Mouse (Mus musculus) frontal cortex, adult (tissue): Measurements from ENCODE around the gene E030030I06Rik.
A peak's percentile ranks its signal among the peaks of the same experiment; 100 is the strongest.
"Not testable (repeated sequence)": the region's sequence is repeated elsewhere in the genome, so short reads cannot be mapped to it uniquely, and the experiment has no call there.

Experiments used
- ATAC-seq: cut with Nextera tagmentation; 2 replicates; pipeline ENCODE4 v1.9.2; 2017; ENCODE audit warnings: mild to moderate bottlenecking, moderate library complexity, mixed read lengths; ENCODE audit not compliant: low TSS enrichment

The E030030I06Rik gene

GRCm38 (mm10) chr10:22149073-22149690 lies at the start of gene E030030I06Rik:
TSS of gene E030030I06Rik (minus strand) at chr10:22149270.
- peak; percentile 41; the same call in 1 of the 2 replicates for ATAC-seq

- ATAC-seq: not testable (repeated sequence)
These were observed 42.0 kb upstream of the E030030I06Rik start for GRCm38 (mm10) chr10:22191035-22191434.

- not testable (repeated sequence) for ATAC-seq
These were observed 27.4 kb upstream of the E030030I06Rik start for GRCm38 (mm10) chr10:22176515-22176914.

- ATAC-seq: not testable (repeated sequence)
These were observed 25.1 kb upstream of the E030030I06Rik start for GRCm38 (mm10) chr10:22174190-22174487.

GRCm38 (mm10) chr10:22173335-22174189 lies 24.5 kb upstream of the E030030I06Rik start:
- ATAC-seq: not testable (repeated sequence)

- 0 out of 2 replicates have a peak, but pooled peaks have one; percentile 23 for ATAC-seq
These were observed 23.6 kb upstream of the E030030I06Rik start for GRCm38 (mm10) chr10:22172431-22173334.

GRCm38 (mm10) chr10:22169116-22169515 lies 20.0 kb upstream of the E030030I06Rik start:
- peak; percentile 88 for ATAC-seq

- not testable (repeated sequence) for ATAC-seq
These were observed 18.0 kb upstream of the E030030I06Rik start for GRCm38 (mm10) chr10:22167061-22167460.

GRCm38 (mm10) chr10:22166025-22166424 lies 17.0 kb upstream of the E030030I06Rik start:
- ATAC-seq: not testable (repeated sequence)

- ATAC-seq: not testable (repeated sequence)
These were observed 16.4 kb upstream of the E030030I06Rik start for GRCm38 (mm10) chr10:22165328-22166003.

GRCm38 (mm10) chr10:22163705-22164583 lies 14.9 kb upstream of the E030030I06Rik start:
- not testable (repeated sequence) for ATAC-seq

- not testable (repeated sequence) for ATAC-seq
These were observed 14.2 kb upstream of the E030030I06Rik start for GRCm38 (mm10) chr10:22163279-22163678.

- no peak for ATAC-seq
These were observed 10.6 kb upstream of the E030030I06Rik start for GRCm38 (mm10) chr10:22159581-22160140.

GRCm38 (mm10) chr10:22159131-22159561 lies 10.1 kb upstream of the E030030I06Rik start:
- no peak for ATAC-seq

GRCm38 (mm10) chr10:22158310-22158999 lies 9.4 kb upstream of the E030030I06Rik start, which contains the start of the genes Raet1e and H60b:
TSS of gene Raet1e (plus strand) at chr10:22158569.
TSS of gene H60b (plus strand) at chr10:22158586.
- not testable (repeated sequence) for ATAC-seq

GRCm38 (mm10) chr10:22154871-22155799 lies 6.1 kb upstream of the E030030I06Rik start:
- ATAC-seq: no peak

GRCm38 (mm10) chr10:22154127-22154526 lies 5.1 kb upstream of the E030030I06Rik start:
- not testable (repeated sequence) for ATAC-seq

GRCm38 (mm10) chr10:22153147-22153690 lies 4.1 kb upstream of the E030030I06Rik start:
- ATAC-seq: not testable (repeated sequence)
